Mouse (Mus musculus) stomach, embryonic 14.5 days (tissue): ENCODE measurements around the gene Stard10. TPM values are rescaled to one million over a fixed set of nuclear protein-coding genes. Genes with fewer than 3 reads are reported as not detected.

ENCODE experiments used
- ATAC-seq: fragments of 200-750 bp; cut with Nextera tagmentation; 2 replicates; pipeline ENCODE4 v1.8.0; 2017; ENCODE audit warnings: low read depth, moderate TSS enrichment; ENCODE audit not compliant: insufficient number of reproducible peaks, insufficient read depth, low FRiP score
- H3K27ac ChIP-seq: fragments of 300-500 bp; sonication (generic); 2 replicates; pipeline ENCODE4 v1.5.1; 2014; ENCODE audit warnings: mild to moderate bottlenecking, low read length, moderate library complexity, mixed read lengths
- H3K27me3 ChIP-seq: fragments of 300-500 bp; sonication (generic); 2 replicates; pipeline ENCODE4 v1.6.1; 2014; ENCODE audit warnings: low read length, control low read depth, mixed read lengths; ENCODE audit not compliant: control insufficient read depth, insufficient read depth
- H3K36me3 ChIP-seq: fragments of 300-500 bp; sonication (generic); 2 replicates; pipeline ENCODE4 v1.6.1; 2014; ENCODE audit warnings: mild to moderate bottlenecking, control low read depth, low read length, moderate library complexity, mixed read lengths; ENCODE audit not compliant: control insufficient read depth, insufficient read depth
- H3K4me1 ChIP-seq: fragments of 300-500 bp; sonication (generic); 2 replicates; pipeline ENCODE4 v1.6.1; 2014; ENCODE audit warnings: low read length, control low read depth, mixed read lengths; ENCODE audit not compliant: control insufficient read depth, insufficient read depth
- H3K4me2 ChIP-seq: fragments of 300-500 bp; sonication (generic); replicated peaks from 2 replicates; pipeline ENCODE4 v1.6.1; 2014; ENCODE audit warnings: low read depth, low read length, control low read depth
- H3K4me3 ChIP-seq: fragments of 300-500 bp; sonication (generic); 2 replicates; pipeline ENCODE4 v1.5.1; 2014; ENCODE audit warnings: low read depth, low read length, control low read depth
- H3K9ac ChIP-seq: fragments of 300-500 bp; sonication (generic); replicated peaks from 2 replicates; pipeline ENCODE4 v1.6.1; 2014; ENCODE audit warnings: low read depth, mild to moderate bottlenecking, control low read depth, low read length, moderate library complexity, mixed read lengths
- H3K9me3 ChIP-seq: fragments of 300-500 bp; sonication (generic); 2 replicates; pipeline ENCODE4 v1.6.1; 2016; ENCODE audit warnings: low read depth, low read length, control low read depth; ENCODE audit not compliant: control insufficient read depth
- WGBS: fragments of 180-500 bp; shearing (Covaris S2); extraction: QIAGEN DNeasy Blood & Tissue Kit; methylation state at CpG from one replicate; pipeline ENCODE4 v1.1.7; 2014; 5-methylcytosine and 5-hydroxymethylcytosine counted together
- polyA plus RNA-seq: library from polyadenylated mRNA; unstranded; fragments of >200 nt; fragmentation: Nextera tagmentation; extraction: Ambion mirVana; gene quantifications from 2 replicates; pipeline ENCODE4 v1.2.1, GENCODE M21; 2014

Gene Stard10
- polyA plus RNA-seq, 1 experiment from 2014 or later, result 123 TPM

DNA sequence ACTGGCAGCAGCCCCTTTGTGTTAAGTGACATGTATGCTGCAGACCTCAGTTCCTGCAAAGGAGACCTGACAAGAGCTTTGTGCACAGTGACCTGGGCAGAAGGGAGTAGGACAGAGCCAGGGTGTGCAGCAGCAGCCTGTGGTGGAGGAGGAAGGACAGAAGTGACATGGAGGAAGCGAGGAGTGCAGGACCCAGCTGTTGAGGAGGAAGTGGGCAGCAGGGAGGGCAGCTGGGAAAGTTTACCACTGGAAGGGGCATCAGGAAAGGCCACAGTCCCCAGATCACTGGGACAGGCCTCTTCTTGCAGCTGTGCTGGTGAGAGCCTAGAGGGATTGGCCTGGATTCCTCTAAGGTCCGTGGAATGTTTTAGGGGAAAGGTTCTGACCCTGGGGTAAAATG is 62.8 kb downstream of the Stard10 start:
- Histone ChIP-seq H3K27ac (peak overlapping the region; percentile 93; the same call in 1 of the 2 replicates), H3K9ac (0 out of 2 replicates have a peak overlapping the region, but pooled peaks have one; percentile 2), H3K4me3 (no peak overlapping the region), H3K4me1 (peaks cover 34% of the 10 kb centered on the region), H3K36me3 (no peaks in the 10 kb centered on the region), H3K27me3 (no peaks in the 10 kb centered on the region), H3K9me3 (no peaks in the 10 kb centered on the region), H3K4me2 (peak overlapping the region; percentile 70)
- no peak for ATAC-seq
- 51% methylated on average over 2 of the region's 2 CpGs for WGBS

DNA sequence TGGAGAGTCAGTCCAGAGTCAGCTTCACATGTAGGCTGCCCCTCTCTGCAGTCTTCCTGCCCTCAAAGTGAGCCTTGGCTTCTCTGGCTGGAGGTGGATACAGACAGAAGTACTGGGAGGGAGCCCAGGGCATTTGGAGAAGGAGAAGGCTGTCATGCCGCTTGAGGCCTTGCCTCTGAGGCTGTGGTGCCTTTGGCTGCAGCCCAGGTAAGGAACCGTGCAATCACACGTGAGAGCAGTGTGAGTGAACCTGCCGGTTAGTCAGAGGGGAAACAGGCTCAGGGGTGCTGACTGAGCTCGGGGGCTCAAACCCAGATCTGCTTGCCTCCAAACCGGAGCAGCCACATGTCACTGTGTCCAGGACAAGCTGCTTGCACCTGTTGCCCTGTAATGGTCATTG is 64.6 kb downstream of the Stard10 start:
- no peak for ATAC-seq
- Histone ChIP-seq H3K36me3 (no peaks in the 10 kb centered on the region), H3K27me3 (no peaks in the 10 kb centered on the region), H3K4me1 (peaks cover 51% of the 10 kb centered on the region), H3K9me3 (no peaks in the 10 kb centered on the region), H3K4me2 (no peak overlapping the region), H3K4me3 (no peak overlapping the region), H3K27ac (no peak overlapping the region), H3K9ac (no peak overlapping the region)
- 71% methylated on average over 6 of the region's 6 CpGs for WGBS

DNA sequence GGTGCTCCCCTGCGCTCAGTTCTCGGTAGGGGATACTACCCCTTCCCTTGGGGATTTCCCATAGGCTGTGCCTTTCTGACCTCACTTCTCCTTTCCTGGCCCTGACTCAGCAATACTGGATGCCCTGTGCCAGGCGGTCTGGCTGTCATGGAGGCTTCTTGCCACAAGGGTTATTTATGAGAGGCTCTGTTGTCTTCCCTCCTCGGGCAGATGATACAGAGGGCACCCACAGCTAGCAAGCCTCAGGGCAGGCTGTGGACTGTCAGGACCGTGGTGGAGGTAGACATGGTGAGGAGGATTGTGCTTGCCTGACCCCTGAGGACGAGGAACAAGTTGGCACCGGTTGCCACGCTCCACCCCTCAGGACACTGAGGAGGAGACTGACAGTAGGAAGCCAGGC is 65.5 kb downstream of the Stard10 start:
- H3K4me2 ChIP-seq, result no peak overlapping the region
- H3K27me3 ChIP-seq, result no peaks in the 10 kb centered on the region
- WGBS, result 62% methylated on average over 8 of the region's 8 CpGs
- no peaks in the 10 kb centered on the region for H3K9me3 ChIP-seq
- H3K9ac ChIP-seq, result no peak overlapping the region
- no peak overlapping the region for H3K27ac ChIP-seq
- peaks cover 46% of the 10 kb centered on the region for H3K4me1 ChIP-seq
- no peak for ATAC-seq
- no peak overlapping the region for H3K4me3 ChIP-seq
- H3K36me3 ChIP-seq, result no peaks in the 10 kb centered on the region

DNA sequence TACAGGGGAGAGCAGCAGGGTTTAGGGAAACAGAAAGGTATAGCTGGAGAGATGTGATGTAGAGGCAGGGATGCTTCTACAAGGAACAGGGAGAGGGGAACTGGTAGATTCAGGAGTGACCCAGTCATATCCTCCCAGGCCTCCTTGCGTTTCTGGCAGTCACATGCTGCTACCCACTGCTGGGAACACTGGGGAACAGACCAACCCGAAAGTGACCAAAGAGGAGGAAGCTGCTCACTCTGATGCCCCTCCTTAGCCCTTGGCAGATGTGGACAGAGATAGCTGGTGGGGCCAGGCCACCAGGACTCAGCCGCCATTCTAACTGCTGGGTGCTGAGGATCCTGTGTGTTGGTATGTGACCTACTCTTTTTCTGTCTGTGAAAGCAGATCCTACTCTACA is 66.9 kb downstream of the Stard10 start:
- no peak overlapping the region for H3K27ac ChIP-seq
- H3K9me3 ChIP-seq, result no peaks in the 10 kb centered on the region
- peaks cover 35% of the 10 kb centered on the region for H3K4me1 ChIP-seq
- H3K4me2 ChIP-seq, result no peak overlapping the region
- H3K36me3 ChIP-seq, result no peaks in the 10 kb centered on the region; the same call in 1 of the 2 replicates
- H3K9ac ChIP-seq, result no peak overlapping the region
- H3K4me3 ChIP-seq, result no peak overlapping the region
- WGBS, result 71% methylated on average over 3 of the region's 3 CpGs
- H3K27me3 ChIP-seq, result no peaks in the 10 kb centered on the region
- ATAC-seq, result no peak

DNA sequence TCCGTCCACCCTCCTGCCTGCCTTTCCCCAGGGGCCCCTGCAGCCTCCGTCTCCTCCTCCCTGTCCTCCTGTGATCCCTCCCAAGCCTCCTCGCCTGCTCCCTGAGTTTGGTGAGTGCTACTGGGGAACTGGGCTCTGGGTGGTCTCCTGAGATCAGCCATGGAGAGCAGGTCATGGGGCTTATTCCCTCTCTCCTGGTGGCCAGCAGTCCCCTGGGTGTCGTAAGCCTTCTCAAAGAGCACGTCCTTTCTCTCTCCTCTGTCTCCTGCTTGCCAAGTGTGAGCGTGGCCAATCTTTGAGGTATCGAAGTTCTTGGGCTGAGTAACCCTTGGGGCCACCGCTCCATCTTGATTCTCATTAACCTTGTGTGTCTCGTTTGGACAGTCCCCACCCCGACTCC is 68.0 kb downstream of the Stard10 start:
- Histone ChIP-seq H3K9me3 (no peaks in the 10 kb centered on the region), H3K4me3 (no peak overlapping the region), H3K4me1 (peaks cover 23% of the 10 kb centered on the region), H3K27me3 (no peaks in the 10 kb centered on the region), H3K4me2 (peak overlapping the region; percentile 22; the same call in 1 of the 2 replicates), H3K9ac (no peak overlapping the region), H3K36me3 (peaks cover under 1% of the 10 kb centered on the region; the same call in 1 of the 2 replicates), H3K27ac (peak overlapping the region; percentile 86)
- no peak for ATAC-seq
- WGBS, result 51% methylated on average over 10 of the region's 10 CpGs

DNA sequence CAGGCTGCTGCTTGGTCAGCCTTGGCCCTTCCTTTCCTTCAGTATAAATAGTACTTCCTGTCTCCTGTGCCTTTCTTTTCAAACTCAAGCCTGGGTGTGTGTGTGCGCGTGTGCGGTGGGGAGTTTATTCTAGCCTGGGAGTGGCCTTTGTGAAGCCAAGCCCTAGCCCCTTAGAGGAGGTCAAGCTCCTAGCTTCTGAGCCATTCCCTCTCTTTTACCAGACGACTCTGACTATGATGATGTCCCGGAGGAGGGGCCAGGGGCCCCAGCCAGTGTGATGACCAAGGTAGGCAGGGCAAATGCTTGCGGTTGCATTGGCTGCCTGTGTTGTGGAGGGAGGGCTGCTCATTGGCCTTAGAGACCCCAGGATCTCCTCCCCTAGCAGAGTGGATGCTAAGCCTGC is 68.4 kb downstream of the Stard10 start:
- ATAC-seq, result peak; percentile 68
- no peaks in the 10 kb centered on the region for H3K27me3 ChIP-seq
- no peak overlapping the region for H3K4me3 ChIP-seq
- peak overlapping the region; percentile 86 for H3K27ac ChIP-seq
- peaks cover 4% of the 10 kb centered on the region; the same call in 1 of the 2 replicates for H3K36me3 ChIP-seq
- H3K4me1 ChIP-seq, result peaks cover 22% of the 10 kb centered on the region
- H3K4me2 ChIP-seq, result peak overlapping the region; percentile 34
- no peak overlapping the region for H3K9ac ChIP-seq
- H3K9me3 ChIP-seq, result no peaks in the 10 kb centered on the region
- WGBS, result 14% methylated on average over 6 of the region's 6 CpGs

DNA sequence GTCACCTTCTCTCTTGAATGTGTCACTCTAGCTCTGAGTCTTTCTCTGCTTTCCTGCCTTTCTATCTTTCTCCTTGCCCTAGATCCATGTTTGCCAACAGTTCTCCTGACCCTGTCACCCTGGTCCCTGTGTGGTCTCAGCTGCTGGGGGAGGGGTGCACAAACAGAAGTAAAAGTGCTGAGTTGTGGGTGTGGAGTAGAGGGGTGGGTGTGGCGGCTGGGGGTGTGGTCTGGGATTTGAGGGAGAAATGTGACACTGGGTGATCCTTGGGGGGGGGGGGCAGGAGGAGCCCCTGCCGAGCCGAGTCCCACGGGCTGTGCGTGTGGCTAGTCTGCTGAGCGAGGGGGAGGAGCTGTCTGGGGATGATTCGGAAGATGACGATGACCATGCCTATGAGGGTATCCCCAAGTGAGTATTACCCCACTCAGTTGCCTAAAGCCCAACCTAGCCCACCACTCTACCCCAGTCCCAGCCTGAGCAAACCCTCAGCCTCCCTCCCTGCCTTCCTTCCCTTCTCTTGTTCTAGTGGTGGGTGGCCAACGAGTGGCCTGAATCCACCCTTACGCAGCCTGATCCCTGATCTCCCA is 69.1 kb downstream of the Stard10 start:
- H3K36me3 ChIP-seq, result peaks cover 9% of the 10 kb centered on the region; the same call in 1 of the 2 replicates
- peak overlapping the region; percentile 34 for H3K4me2 ChIP-seq
- no peak overlapping the region for H3K4me3 ChIP-seq
- H3K9me3 ChIP-seq, result no peaks in the 10 kb centered on the region
- peak; percentile 31; the same call in 1 of the 2 replicates for ATAC-seq
- peaks cover 28% of the 10 kb centered on the region for H3K4me1 ChIP-seq
- H3K27me3 ChIP-seq, result no peaks in the 10 kb centered on the region
- 41% methylated on average over 10 of the region's 10 CpGs for WGBS
- no peak overlapping the region for H3K9ac ChIP-seq
- H3K27ac ChIP-seq, result peak overlapping the region; percentile 86

DNA sequence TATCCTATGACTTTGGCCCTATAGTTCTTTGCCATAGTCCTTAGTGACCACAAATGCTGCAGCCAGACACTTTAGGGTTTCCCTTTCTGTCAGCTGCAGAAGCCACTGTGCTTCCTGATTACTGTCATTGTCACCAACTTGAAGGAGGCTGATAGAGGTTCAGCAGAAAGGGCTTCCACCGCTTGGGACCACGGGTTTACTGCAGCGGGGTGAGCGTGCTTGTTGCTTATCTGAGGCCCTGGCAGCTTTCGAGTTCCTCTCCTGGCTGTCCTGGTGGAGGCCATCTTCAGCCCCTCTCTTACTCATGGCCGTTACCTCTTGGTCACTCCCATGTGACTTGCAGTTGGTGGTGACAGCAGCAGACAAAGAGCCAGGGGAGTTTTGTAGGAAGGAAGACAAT is 72.4 kb downstream of the Stard10 start:
- ATAC-seq, result no peak
- Histone ChIP-seq H3K9me3 (no peaks in the 10 kb centered on the region), H3K4me3 (no peak overlapping the region), H3K4me2 (no peak overlapping the region), H3K27ac (no peak overlapping the region), H3K27me3 (no peaks in the 10 kb centered on the region), H3K9ac (no peak overlapping the region), H3K36me3 (peaks cover 9% of the 10 kb centered on the region; the same call in 1 of the 2 replicates), H3K4me1 (peaks cover 53% of the 10 kb centered on the region)
- WGBS, result 83% methylated on average over 6 of the region's 6 CpGs
